Mouse (Mus musculus) heart, adult 10 weeks (tissue): ENCODE measurements around the gene Ankrd33. TPM values are rescaled to one million over a fixed set of nuclear protein-coding genes. Genes with fewer than 3 reads are reported as not detected.

Source experiments
- polyA plus RNA-seq: library from polyadenylated mRNA; stranded (reverse); fragments of 350-450 nt; fragmentation: Illumina TruSeq; extraction: RNeasy Lipid Tissue Mini Kit (QIAGEN cat#74804); gene quantifications from one replicate; pipeline ENCODE4 v1.2.3, GENCODE M21; 2014; ENCODE audit warnings: low read depth, low replicate concordance

Gene Ankrd33
- polyA plus RNA-seq = not detected

GRCm38 (mm10) chr15:101115511-101116110 is at the start of gene Ankrd33:
Gene Ankrd33, plus strand, starts transcription at chr15:101115755.

DNA sequence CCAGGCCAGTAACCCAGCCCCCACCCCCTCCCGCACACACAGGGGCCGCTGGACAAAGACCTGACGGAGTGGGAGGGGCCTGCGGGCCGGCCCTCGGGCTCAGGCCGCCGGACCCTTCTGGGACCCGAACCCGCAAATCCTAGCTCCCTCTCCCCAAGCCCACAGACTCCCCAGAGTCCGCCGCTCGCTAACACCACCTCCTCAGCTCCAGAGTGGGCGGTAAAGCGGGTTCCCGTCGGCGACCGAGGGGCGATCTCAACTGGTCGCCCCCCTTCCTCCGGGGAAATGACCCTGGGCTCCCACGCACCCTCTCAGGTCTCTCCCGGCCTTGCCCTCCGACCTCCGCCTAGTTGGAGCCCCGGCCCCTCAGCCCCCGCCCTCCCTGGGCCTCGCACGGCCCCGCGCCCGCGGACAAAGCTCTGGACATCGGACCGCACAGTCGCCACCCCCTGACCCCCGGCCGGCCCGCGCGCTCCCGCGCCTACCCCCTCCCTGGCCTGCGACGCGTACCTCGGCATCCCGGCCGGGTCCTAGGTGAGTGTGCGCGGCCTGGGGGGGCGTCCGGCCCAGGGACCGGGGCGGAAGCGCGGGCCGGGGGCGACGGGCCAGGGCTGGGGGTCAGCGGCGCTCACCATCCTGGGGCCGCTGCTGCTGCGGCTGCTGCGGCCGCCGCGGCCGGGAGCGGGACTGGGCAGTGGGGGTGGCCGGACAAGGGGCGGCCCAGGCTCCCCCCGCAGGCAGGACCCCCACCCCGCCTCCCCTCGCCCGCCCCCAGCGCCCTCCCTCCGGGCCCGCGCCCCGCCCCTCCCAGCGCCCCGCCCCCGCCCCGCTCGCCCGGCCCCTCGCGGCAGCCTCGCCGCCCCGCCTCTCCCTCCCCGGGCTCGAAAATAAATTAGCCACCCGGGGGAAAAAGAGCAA is 37.5 kb upstream of the Ankrd33 start, which contains the start of gene Fignl2:
TSS of gene Fignl2 (minus strand) at position 755 of the 918 bp plus-strand sequence.

DNA sequence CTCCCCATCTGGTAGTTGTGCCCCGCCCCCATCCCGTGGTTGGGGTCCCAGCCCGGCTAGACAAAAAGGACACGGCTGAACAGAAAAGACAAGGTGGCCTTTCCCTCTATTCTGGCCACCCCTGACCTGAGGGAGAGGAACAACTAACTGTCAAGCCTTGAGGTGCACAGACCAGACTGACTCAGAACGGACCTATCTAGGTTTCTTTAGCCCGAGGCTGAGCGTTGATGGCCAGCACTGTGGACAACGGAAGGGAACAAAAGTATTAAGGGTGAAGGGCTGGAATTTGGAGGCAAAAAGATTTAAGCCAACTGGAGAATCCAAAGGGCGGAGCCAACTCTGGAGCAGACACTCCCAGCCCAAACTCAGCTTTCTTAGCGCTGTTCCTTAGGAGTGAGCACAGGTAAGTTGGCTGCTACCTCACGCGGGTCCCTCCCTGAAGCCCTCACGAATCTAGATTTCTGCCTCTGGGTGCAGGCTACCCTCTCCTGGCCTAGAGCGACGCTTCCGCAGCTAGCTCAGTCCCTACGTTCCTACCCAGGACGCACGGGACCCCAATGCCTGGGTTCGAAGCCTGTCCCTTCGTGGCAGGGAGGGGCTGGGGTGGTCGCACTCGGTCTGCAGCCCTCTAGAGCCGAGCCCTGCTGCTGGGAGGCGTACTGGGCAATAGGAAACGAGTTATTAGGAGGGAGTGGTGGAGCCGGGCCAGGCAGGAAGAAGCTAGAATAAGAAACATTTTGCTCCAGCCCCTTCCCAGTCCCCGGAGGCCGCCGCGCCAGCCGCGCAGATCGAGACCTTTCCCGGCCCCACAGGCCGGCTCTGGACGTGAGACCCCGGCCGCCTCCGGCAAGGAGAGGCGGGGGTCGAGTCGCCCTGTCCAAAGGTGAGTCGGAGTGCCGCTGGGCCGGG is 12.9 kb downstream of the Ankrd33 start, which contains the start of gene Acvrl1:
TSS of gene Acvrl1 (plus strand) at position 342 of the 909 bp plus-strand sequence.

Other genes starting within 250 kb of the Ankrd33 start
- 0.50 TPM for gene Scn8a, start 245.9 kb upstream of the Ankrd33 start, polyA plus RNA-seq
- not detected for gene Gm47841, start 68.4 kb upstream of the Ankrd33 start, polyA plus RNA-seq
- 1.4 TPM for gene Fignl2, start 37.2 kb upstream of the Ankrd33 start, polyA plus RNA-seq
- 25.1 TPM for gene Acvrl1, start 12.8 kb downstream of the Ankrd33 start, polyA plus RNA-seq
- gene Acvr1b, start 58.3 kb downstream of the Ankrd33 start, polyA plus RNA-seq = 10.9 TPM
- gene Grasp, start 108.4 kb downstream of the Ankrd33 start, polyA plus RNA-seq = 5.7 TPM
- 58.5 TPM for gene Nr4a1, start 138.5 kb downstream of the Ankrd33 start, polyA plus RNA-seq
- 19.5 TPM for gene Atg101, start 168.5 kb downstream of the Ankrd33 start, polyA plus RNA-seq
- gene 6030408B16Rik, start 177.5 kb downstream of the Ankrd33 start, polyA plus RNA-seq = 1.1 TPM